Mouse (Mus musculus) heart, embryonic 11.5 days (tissue): Measurements from ENCODE around the gene Nrxn3. TPM values are rescaled to one million over a fixed set of nuclear protein-coding genes. Genes with fewer than 3 reads are reported as not detected.

Experiments used
- ATAC-seq: fragments of 200-750 bp; cut with Nextera tagmentation; replicated peaks from 2 replicates; pipeline ENCODE4 v1.8.0; 2017; ENCODE audit warnings: moderate library complexity; ENCODE audit not compliant: insufficient number of reproducible peaks, low FRiP score, low TSS enrichment
- H3K27ac ChIP-seq: fragments of 300-500 bp; sonication (generic); 2 replicates; pipeline ENCODE4 v1.5.1; 2014; ENCODE audit warnings: mild to moderate bottlenecking, low read depth, low read length
- H3K27me3 ChIP-seq: fragments of 300-500 bp; sonication (generic); 2 replicates; pipeline ENCODE4 v1.6.1; 2014; ENCODE audit warnings: mild to moderate bottlenecking, low read length, mixed read lengths; ENCODE audit not compliant: control insufficient read depth, insufficient read depth
- H3K36me3 ChIP-seq: fragments of 300-500 bp; sonication (generic); 2 replicates; pipeline ENCODE4 v1.6.1; 2014; ENCODE audit warnings: mild to moderate bottlenecking, low read length, moderate library complexity, mixed read lengths; ENCODE audit not compliant: control insufficient read depth, insufficient read depth
- H3K4me1 ChIP-seq: fragments of 300-500 bp; sonication (generic); 2 replicates; pipeline ENCODE4 v1.6.1; 2014; ENCODE audit warnings: low read length; ENCODE audit not compliant: control insufficient read depth, insufficient read depth
- H3K4me2 ChIP-seq: fragments of 300-500 bp; sonication (generic); 2 replicates; pipeline ENCODE4 v1.6.1; 2014; ENCODE audit warnings: mild to moderate bottlenecking, moderate library complexity
- H3K4me3 ChIP-seq: fragments of 300-500 bp; sonication (generic); 2 replicates; pipeline ENCODE4 v1.5.1; 2014; ENCODE audit warnings: low read depth, low read length
- H3K9ac ChIP-seq: fragments of 300-500 bp; sonication (generic); 2 replicates; pipeline ENCODE4 v1.6.1; 2014; ENCODE audit warnings: mild to moderate bottlenecking, low read depth, low read length, moderate library complexity
- H3K9me3 ChIP-seq: fragments of 300-500 bp; sonication (generic); replicated peaks from 2 replicates; pipeline ENCODE4 v1.6.1; 2016; ENCODE audit warnings: low read length; ENCODE audit not compliant: control insufficient read depth
- whole genome bisulfite sequencing: fragments of 180-500 bp; shearing (Covaris S2); extraction: QIAGEN DNeasy Blood & Tissue Kit; methylation state at CpG from one replicate; pipeline ENCODE4 v1.1.7; 2014; ENCODE audit not compliant: insufficient replicate concordance; 5-methylcytosine and 5-hydroxymethylcytosine counted together
- polyA plus RNA-seq: library from polyadenylated mRNA; unstranded; fragments of >200 nt; fragmentation: Nextera tagmentation; extraction: Ambion mirVana; gene quantifications from 2 replicates; pipeline ENCODE4 v1.2.1, GENCODE M21; 2014

The Nrxn3 gene
- polyA plus RNA-seq, 1 experiment from 2014 or later = 4.5 TPM

GRCm38 (mm10) chr12:89513759-89514158 is 791.1 kb downstream of the Nrxn3 start:
- no peaks in the 10 kb centered on the region for H3K27me3 ChIP-seq
- 42% methylated on average over 7 of the region's 7 CpGs for WGBS
- H3K9me3 ChIP-seq = no peaks in the 10 kb centered on the region
- no peaks in the 10 kb centered on the region for H3K4me1 ChIP-seq
- H3K27ac ChIP-seq = no peak overlapping the region
- no peak for ATAC-seq
- H3K4me2 ChIP-seq = no peak overlapping the region
- H3K36me3 ChIP-seq = no peaks in the 10 kb centered on the region
- no peak overlapping the region for H3K9ac ChIP-seq
- H3K4me3 ChIP-seq = no peak overlapping the region

GRCm38 (mm10) chr12:89516046-89516445 is 793.4 kb downstream of the Nrxn3 start:
- Histone ChIP-seq H3K4me1 (no peaks in the 10 kb centered on the region), H3K36me3 (no peaks in the 10 kb centered on the region), H3K9me3 (no peaks in the 10 kb centered on the region), H3K9ac (no peak overlapping the region), H3K27ac (no peak overlapping the region), H3K27me3 (no peaks in the 10 kb centered on the region), H3K4me2 (no peak overlapping the region), H3K4me3 (no peak overlapping the region)
- ATAC-seq = no peak
- WGBS = 73% methylated on average over 6 of the region's 6 CpGs

GRCm38 (mm10) chr12:89530679-89531350 is 808.1 kb downstream of the Nrxn3 start:
- Histone ChIP-seq H3K4me3 (no peak overlapping the region), H3K27ac (no peak overlapping the region), H3K4me1 (no peaks in the 10 kb centered on the region), H3K27me3 (no peaks in the 10 kb centered on the region), H3K9ac (no peak overlapping the region), H3K9me3 (no peaks in the 10 kb centered on the region), H3K4me2 (no peak overlapping the region), H3K36me3 (no peaks in the 10 kb centered on the region)
- no peak for ATAC-seq
- 21% methylated on average over 4 of the region's 4 CpGs for WGBS

- 71% methylated on average over 2 of the region's 2 CpGs for WGBS
Measured at GRCm38 (mm10) chr12:89551291-89551690, 828.6 kb downstream of the Nrxn3 start.

GRCm38 (mm10) chr12:89553223-89553880 is 830.7 kb downstream of the Nrxn3 start:
- H3K9me3 ChIP-seq = no peaks in the 10 kb centered on the region
- ATAC-seq = no peak
- no peaks in the 10 kb centered on the region for H3K36me3 ChIP-seq
- H3K4me3 ChIP-seq = no peak overlapping the region
- 66% methylated on average over 4 of the region's 4 CpGs for WGBS
- no peaks in the 10 kb centered on the region for H3K27me3 ChIP-seq
- H3K4me2 ChIP-seq = no peak overlapping the region
- H3K9ac ChIP-seq = no peak overlapping the region
- no peaks in the 10 kb centered on the region for H3K4me1 ChIP-seq
- H3K27ac ChIP-seq = no peak overlapping the region

More at GRCm38 (mm10) chr12:89551291-89551690, 828.6 kb downstream of the Nrxn3 start:
- ATAC-seq = no peak
- no peaks in the 10 kb centered on the region for H3K4me1 ChIP-seq
- no peak overlapping the region for H3K27ac ChIP-seq
- H3K9me3 ChIP-seq = no peaks in the 10 kb centered on the region
- H3K4me2 ChIP-seq = no peak overlapping the region
- H3K27me3 ChIP-seq = no peaks in the 10 kb centered on the region
- H3K36me3 ChIP-seq = no peaks in the 10 kb centered on the region
- H3K4me3 ChIP-seq = no peak overlapping the region
- no peak overlapping the region for H3K9ac ChIP-seq

- H3K9me3 ChIP-seq = no peaks in the 10 kb centered on the region
- no peak for ATAC-seq
- no peak overlapping the region for H3K4me2 ChIP-seq
- no peak overlapping the region for H3K9ac ChIP-seq
- H3K27ac ChIP-seq = no peak overlapping the region
- H3K4me3 ChIP-seq = no peak overlapping the region
- H3K4me1 ChIP-seq = no peaks in the 10 kb centered on the region
- H3K27me3 ChIP-seq = no peaks in the 10 kb centered on the region
- 65% methylated on average over 2 of the region's 2 CpGs for whole genome bisulfite sequencing
- H3K36me3 ChIP-seq = no peaks in the 10 kb centered on the region
Measured at GRCm38 (mm10) chr12:89554171-89554570, 831.5 kb downstream of the Nrxn3 start.

GRCm38 (mm10) chr12:89554740-89555430 is 832.2 kb downstream of the Nrxn3 start:
- no peak overlapping the region for H3K4me3 ChIP-seq
- 67% methylated on average over 2 of the region's 2 CpGs for WGBS
- H3K9ac ChIP-seq = no peak overlapping the region
- no peak overlapping the region for H3K27ac ChIP-seq
- no peaks in the 10 kb centered on the region for H3K27me3 ChIP-seq
- H3K4me1 ChIP-seq = no peaks in the 10 kb centered on the region
- no peaks in the 10 kb centered on the region for H3K9me3 ChIP-seq
- no peaks in the 10 kb centered on the region for H3K36me3 ChIP-seq
- H3K4me2 ChIP-seq = no peak overlapping the region
- ATAC-seq = no peak

- Histone ChIP-seq H3K27me3 (no peaks in the 10 kb centered on the region), H3K36me3 (no peaks in the 10 kb centered on the region), H3K27ac (no peak overlapping the region), H3K9ac (no peak overlapping the region), H3K4me3 (no peak overlapping the region), H3K4me1 (no peaks in the 10 kb centered on the region), H3K9me3 (no peaks in the 10 kb centered on the region), H3K4me2 (no peak overlapping the region)
- WGBS = 76% methylated on average over 1 of the region's 1 CpGs
- ATAC-seq = no peak
Measured at GRCm38 (mm10) chr12:89558921-89559320, 836.2 kb downstream of the Nrxn3 start.
